Mouse (Mus musculus) activated CD4-positive, CD25-positive, alpha-beta regulatory T cell, adult 4 months (primary cell): ENCODE measurements around the gene Plekhn1. TPM values are rescaled to one million over a fixed set of nuclear protein-coding genes. Genes with fewer than 3 reads are reported as not detected.

Experiments
- ATAC-seq: one replicate; pipeline ENCODE4 v1.8.0; 2017
- polyA plus RNA-seq, 2 experiments: library from polyadenylated mRNA; unstranded; fragments of 100-300 nt; shearing (Covaris generic); gene quantifications; one replicate each; pipeline ENCODE4 v1.2.1; 2017

Plekhn1 gene
- polyA plus RNA-seq, 2 experiments from 2014 or later: 5.8 to 6.1 TPM

GRCm38 (mm10) chr4:156213134-156213533 is 21.5 kb downstream of the Plekhn1 start:
- no peak for ATAC-seq

GRCm38 (mm10) chr4:156209963-156210635 is 24.6 kb downstream of the Plekhn1 start:
- ATAC-seq: no peak

GRCm38 (mm10) chr4:156208872-156209271 is 25.8 kb downstream of the Plekhn1 start:
- no peak for ATAC-seq

GRCm38 (mm10) chr4:156203413-156204131 is 31.1 kb downstream of the Plekhn1 start:
- peak; percentile 10 for ATAC-seq

GRCm38 (mm10) chr4:156203001-156203412 is 31.6 kb downstream of the Plekhn1 start, which contains the start of gene AW011738:
Gene AW011738, plus strand, starts transcription at chr4:156203304.
- peak; percentile 82 for ATAC-seq

- ATAC-seq: no peak
Observed at GRCm38 (mm10) chr4:156202462-156202893, 32.2 kb downstream of the Plekhn1 start.

- ATAC-seq: peak; percentile 53
Observed at GRCm38 (mm10) chr4:156200623-156201475, 33.8 kb downstream of the Plekhn1 start, which contains the start of gene Isg15. Gene Isg15, minus strand, starts transcription at chr4:156200818.

GRCm38 (mm10) chr4:156197829-156198205 is 36.8 kb downstream of the Plekhn1 start:
- ATAC-seq: no peak

GRCm38 (mm10) chr4:156197131-156197828 is 37.4 kb downstream of the Plekhn1 start, which contains the start of gene Agrn:
Gene Agrn, minus strand, starts transcription at chr4:156197488.
- ATAC-seq: peak; percentile 24

- no peak for ATAC-seq
Observed at GRCm38 (mm10) chr4:156195927-156196870, 38.5 kb downstream of the Plekhn1 start.

- ATAC-seq: no peak
Observed at GRCm38 (mm10) chr4:156194346-156194745, 40.3 kb downstream of the Plekhn1 start.

- no peak for ATAC-seq
Observed at GRCm38 (mm10) chr4:156193906-156194305, 40.8 kb downstream of the Plekhn1 start.

GRCm38 (mm10) chr4:156193200-156193590 is 41.5 kb downstream of the Plekhn1 start:
- ATAC-seq: no peak

GRCm38 (mm10) chr4:156192421-156193199 is 42.0 kb downstream of the Plekhn1 start:
- ATAC-seq: no peak

- no peak for ATAC-seq
Observed at GRCm38 (mm10) chr4:156188811-156189323, 45.8 kb downstream of the Plekhn1 start.

- no peak for ATAC-seq
Observed at GRCm38 (mm10) chr4:156188162-156188810, 46.4 kb downstream of the Plekhn1 start.

GRCm38 (mm10) chr4:156185950-156186850 is 48.5 kb downstream of the Plekhn1 start:
- ATAC-seq: no peak

GRCm38 (mm10) chr4:156185456-156185949 is 49.2 kb downstream of the Plekhn1 start:
- no peak for ATAC-seq
